Mouse (Mus musculus) hematopoietic stem cell, adult 5-6 weeks (primary cell): ENCODE measurements around the gene Cpne7. TPM values are rescaled to one million over a fixed set of nuclear protein-coding genes. Genes with fewer than 3 reads are reported as not detected.

ENCODE experiments used
- ATAC-seq, 2 experiments: fragments of 125-278 bp in 1 of 2; replicated peaks in 1 of 2; 2 replicates each; pipeline ENCODE4 v1.8.0; 2016 to 2017; ENCODE audit warnings: inconsistent platforms in 2 of 2, mild to moderate bottlenecking in 2 of 2, moderate number of reproducible peaks in 2 of 2, low read depth in 1 of 2, moderate TSS enrichment in 1 of 2; ENCODE audit not compliant: low FRiP score in 2 of 2, poor library complexity in 2 of 2, severe bottlenecking in 2 of 2, insufficient read depth in 1 of 2, low TSS enrichment in 1 of 2
- total RNA-seq: library from RNA; stranded (forward); fragments of 172-1452, 232-1000 nt; gene quantifications from 2 replicates; pipeline ENCODE4 v1.2.3, GENCODE M21; 2017

Gene Cpne7
- total RNA-seq, 1 experiment from 2014 or later: 0.60 TPM

DNA sequence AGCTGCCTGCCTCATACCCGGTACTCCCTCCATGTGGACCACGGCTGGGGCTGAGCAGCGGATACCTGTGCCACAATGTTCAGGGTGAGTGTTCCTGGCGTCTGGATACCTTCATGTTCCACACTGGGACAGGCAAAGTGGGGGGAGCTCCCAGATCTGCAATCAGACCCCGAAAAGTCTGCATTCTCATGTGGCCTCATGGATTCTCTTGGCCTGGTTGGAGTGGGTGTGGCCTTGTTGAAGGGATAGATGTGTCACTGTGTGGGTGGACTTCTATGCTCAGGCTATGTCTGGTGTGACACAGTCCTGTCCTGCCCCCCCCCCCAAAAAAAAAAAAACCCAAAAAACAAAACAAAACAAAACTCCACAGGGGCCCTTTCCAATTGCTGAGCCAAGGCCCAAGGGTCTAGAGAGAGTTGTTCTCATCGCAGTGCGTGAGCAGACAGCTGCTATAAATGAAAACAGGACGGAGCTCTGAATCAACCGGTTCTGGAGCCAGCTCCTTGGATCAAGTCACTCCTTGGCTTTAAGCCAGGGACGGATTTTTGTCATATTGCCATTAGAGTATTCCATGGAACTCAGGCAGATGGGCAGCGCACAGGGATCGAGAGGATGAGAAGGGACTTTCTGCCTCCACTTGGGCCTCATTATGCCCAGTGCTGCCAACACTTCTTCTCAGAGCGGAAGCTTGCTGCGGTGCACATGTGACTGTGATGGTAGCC, 24.7 kb downstream of the Cpne7 start:
- ATAC-seq: no peak

DNA sequence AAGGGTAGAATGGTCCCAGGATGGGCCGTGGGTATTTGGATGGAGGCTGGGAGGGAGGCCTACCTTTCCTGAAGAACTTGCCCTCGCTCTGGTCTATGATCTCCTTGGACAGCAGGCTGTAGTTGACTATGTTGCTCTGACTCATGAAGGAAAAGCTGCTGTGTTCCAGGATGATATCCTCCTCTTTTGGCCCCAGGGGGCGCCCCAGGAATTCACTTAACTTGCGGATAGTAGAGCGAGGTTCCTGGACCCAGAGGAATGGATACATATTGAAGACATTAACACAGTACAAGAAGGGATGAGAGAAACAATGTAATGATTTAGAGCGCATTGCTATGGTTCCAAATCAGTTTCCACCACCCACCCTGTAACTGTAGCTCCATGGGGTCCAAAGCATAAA, 28.1 kb downstream of the Cpne7 start:
- ATAC-seq: no peak

DNA sequence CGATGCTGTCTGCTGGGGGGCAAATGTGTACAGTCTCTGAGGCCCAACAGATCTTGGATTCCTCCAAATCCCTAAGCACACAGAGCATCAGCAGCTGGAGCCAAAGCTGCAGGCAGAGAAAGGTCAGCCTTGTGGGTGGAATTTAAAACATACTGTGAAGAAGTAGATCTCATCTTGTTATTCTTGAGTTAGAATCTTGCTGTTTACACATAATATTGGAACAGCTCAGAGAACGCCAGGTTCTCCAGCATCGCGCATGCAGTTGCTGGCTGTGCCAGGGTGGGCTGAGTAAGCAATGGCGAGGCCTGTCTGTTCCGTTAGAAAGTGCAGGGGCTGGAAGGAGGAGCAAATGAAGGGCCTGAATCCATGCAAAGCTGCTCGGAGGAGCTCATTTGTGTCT, 29.2 kb downstream of the Cpne7 start:
- ATAC-seq: no peak

DNA sequence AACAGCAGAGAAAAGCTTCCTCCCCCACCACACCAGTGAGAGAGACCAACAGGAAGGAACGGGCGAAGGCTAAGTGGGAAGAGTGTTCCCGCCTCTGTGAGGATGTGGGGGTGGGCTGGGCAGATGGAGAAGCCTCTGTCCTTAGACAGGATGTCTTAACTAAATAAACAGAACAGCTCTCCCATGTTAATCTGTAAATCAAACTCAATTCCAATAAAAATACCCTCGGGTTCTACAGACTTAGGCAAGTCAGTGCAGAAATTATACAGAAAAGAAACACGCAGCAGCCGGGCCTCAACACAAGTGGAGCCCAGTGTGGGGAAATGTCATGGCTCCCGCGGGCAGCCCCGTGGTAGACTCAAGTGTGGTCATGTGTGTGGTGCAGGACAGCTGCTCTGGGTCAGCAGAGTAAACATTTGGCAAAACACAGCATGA, 33.6 kb downstream of the Cpne7 start:
- ATAC-seq: no peak

DNA sequence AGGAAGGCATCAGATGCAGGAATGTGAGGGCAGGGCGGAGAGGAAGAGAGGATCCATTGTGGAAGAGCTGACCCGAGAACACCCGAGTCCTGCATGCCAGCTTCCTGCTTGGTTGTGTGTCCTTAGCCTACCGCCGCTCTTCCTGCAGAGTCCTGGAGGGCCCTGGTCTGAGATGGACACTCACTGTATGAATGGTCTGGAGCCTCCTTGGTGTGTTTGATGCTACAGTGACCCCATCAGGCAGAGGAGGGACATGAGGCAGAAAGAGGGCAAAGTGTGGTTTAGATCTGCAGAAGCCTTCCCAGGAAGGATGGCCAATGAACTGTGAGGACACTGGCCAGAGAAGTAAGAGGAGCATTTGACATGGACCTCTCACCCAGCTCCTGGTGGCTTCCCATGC, 38.0 kb downstream of the Cpne7 start:
- no peak for ATAC-seq

DNA sequence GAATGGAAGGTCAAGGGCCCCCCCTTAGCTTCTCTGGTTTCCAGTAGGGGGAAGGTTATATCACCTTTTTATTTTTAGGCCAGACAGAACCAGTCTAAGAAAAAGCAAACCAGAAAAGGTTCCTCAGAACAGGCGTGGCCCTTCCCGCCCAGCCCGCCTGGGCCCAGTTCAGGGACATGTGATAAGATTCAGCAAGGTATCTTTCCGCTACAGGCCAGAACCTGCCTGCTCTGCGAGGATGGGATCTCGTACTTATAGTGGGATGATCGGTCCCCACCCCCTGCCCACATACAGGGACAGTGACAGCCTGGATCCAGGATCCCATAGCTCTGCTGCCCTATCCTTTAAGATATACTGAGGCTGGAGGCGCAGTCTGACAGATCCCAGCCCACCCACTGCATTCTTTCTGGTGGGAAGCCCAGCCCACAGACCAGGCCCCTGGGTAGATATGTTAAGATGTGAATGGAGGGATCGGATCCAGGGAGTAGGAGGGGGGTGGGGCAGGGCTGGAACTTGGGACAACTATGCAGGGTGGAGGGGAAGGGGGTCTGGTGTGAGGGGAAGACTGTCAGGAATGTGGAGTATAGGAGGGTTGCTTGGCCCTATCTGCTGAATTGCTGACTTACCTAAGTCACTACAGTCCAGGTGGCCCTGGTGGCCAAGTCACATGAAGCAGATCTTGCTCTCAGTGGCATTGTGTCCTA, 39.0 kb downstream of the Cpne7 start:
- ATAC-seq: no peak

DNA sequence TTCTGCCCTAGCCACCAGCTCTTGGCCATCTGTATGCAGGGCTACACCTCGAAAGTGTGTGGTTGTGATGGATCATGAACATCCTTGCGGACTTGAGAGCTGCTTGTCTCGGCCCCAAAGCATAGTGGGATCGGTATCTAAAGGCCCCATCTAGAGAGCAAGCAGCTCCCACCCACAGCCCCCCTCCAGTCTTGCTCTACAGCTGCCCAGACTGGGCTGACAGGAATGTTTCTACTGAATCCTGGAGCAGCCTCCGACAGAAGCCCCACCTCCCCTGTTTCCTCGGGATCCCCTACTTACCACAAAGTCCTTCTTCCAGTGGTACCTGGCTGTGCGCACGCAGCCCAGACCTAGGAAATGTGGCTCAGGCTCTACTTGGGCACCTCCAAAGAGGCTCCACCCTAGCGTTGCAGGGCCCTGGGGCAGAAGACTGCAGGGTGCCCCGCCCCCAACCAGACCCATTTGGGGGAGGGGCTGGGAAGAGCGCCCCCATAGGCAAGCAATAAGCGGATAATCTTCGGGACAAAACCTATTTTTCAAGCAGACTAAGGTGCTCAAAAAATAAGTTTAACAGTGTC, 40.8 kb downstream of the Cpne7 start, which contains the start of gene Sult5a1:
Gene Sult5a1, minus strand, starts transcription at position 428 of the 578 bp plus-strand sequence.
- no peak for ATAC-seq

DNA sequence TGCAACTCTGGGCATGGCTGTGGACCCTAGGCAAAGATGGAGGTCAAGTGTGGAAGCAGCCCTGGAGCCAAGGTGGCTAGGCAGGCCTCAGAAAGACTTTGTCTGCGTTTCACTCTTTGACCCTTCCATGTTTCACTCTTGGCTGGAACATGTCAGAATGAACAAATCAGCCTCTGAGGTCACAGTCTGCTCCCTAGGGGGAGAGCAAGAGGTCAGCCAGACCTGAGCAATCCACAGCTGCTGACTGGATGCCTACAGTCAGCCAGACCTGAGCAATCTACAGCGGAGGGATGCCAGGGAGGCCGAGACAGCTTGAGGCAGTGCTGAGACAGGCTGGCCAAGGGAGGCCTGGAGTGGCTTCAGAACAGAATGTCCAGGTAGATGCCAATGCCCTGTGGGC, 64.2 kb downstream of the Cpne7 start:
- no peak for ATAC-seq

Other genes with a start within 250 kb of the Cpne7 start
- 99.2 and 109 TPM in 2 replicates for gene Ankrd11, start 75.1 kb upstream of the Cpne7 start, total RNA-seq
- gene Spg7, start 54.4 kb upstream of the Cpne7 start, total RNA-seq: 68.5 and 76.3 TPM in 2 replicates
- gene Rpl13, start 15.0 kb upstream of the Cpne7 start, total RNA-seq: 2,996 and 3,898 TPM in 2 replicates
- gene Sult5a1, start 40.9 kb downstream of the Cpne7 start, total RNA-seq: not detected in 2 replicates
- gene Dpep1, start 68.9 kb downstream of the Cpne7 start, total RNA-seq: not detected in 2 replicates
- 18.1 and 52.8 TPM in 2 replicates for gene Chmp1a, start 95.4 kb downstream of the Cpne7 start, total RNA-seq
- 1.5 TPM in 1 of 2 replicates, not detected in the other for gene Spata33, start 95.5 kb downstream of the Cpne7 start, total RNA-seq
- gene Cdk10, start 107.5 kb downstream of the Cpne7 start, total RNA-seq: 32.6 and 39.1 TPM in 2 replicates
- gene Spata2l, start 118.9 kb downstream of the Cpne7 start, total RNA-seq: 1.2 and 2.5 TPM in 2 replicates
- 10.5 and 12.8 TPM in 2 replicates for gene Zfp276, start 136.8 kb downstream of the Cpne7 start, total RNA-seq
- gene Vps9d1, start 137.0 kb downstream of the Cpne7 start, total RNA-seq: 18.8 and 24.6 TPM in 2 replicates
- 23.7 and 38.5 TPM in 2 replicates for gene Fanca, start 201.2 kb downstream of the Cpne7 start, total RNA-seq
- 0.94 and 4.0 TPM in 2 replicates for gene Spire2, start 215.3 kb downstream of the Cpne7 start, total RNA-seq